Mouse (Mus musculus): Measurements from ENCODE around the gene Prkaa1. TPM values are rescaled to one million over a fixed set of nuclear protein-coding genes. Genes with fewer than 3 reads are reported as not detected.
A peak's percentile ranks its signal among the peaks of the same experiment; 100 is the strongest.

Prkaa1 gene
- total RNA-seq (2021), result 10 to 100 TPM; 11.5 to 11.6 TPM
- long read RNA-seq, experiment 1, full-length matches to known transcripts, result 3 of 5 reads
- long read RNA-seq, experiment 1, partial matches to known transcripts, result 0 of 5 reads
- long read RNA-seq, experiment 1, other reads (novel, unspliced or antisense), result 2 of 5 reads
- long read RNA-seq, experiment 2, full-length matches to known transcripts, result 6 of 11 reads
- long read RNA-seq, experiment 2, partial matches to known transcripts, result 0 of 11 reads
- long read RNA-seq, experiment 2, other reads (novel, unspliced or antisense), result 5 of 11 reads

DNA sequence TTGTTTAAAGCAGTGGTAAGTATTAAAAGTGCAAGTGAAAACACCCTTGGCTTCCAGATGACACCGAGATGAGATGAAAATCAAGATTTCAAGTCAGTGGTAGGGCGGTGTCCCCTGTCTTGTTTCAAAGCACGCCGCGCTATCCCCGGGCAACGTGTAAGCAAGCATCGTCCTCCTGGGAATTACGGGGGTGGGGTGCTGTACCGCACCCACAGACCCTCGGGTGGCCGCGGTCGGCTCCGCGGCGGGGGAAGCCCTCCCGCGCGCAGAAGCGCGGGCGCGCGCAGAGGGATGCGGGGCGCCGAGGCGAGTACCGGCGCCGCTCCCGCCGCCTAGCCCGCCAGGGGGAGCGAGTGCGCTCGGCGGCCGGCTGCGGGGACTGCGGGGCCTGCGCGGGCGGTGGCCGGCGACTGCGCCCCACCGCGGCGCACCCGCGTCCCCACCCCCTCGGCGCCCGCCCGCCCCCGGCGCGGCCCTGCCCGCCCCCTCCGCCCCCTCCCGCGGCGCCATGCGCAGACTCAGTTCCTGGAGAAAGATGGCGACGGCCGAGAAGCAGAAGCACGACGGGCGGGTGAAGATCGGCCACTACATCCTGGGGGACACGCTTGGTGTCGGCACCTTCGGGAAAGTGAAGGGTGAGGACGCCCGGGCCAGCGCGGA is at the start of gene Prkaa1:
Gene Prkaa1 (plus strand): TSS at position 501 of the 660 bp plus-strand sequence.
- no peak for DNase-seq

DNA sequence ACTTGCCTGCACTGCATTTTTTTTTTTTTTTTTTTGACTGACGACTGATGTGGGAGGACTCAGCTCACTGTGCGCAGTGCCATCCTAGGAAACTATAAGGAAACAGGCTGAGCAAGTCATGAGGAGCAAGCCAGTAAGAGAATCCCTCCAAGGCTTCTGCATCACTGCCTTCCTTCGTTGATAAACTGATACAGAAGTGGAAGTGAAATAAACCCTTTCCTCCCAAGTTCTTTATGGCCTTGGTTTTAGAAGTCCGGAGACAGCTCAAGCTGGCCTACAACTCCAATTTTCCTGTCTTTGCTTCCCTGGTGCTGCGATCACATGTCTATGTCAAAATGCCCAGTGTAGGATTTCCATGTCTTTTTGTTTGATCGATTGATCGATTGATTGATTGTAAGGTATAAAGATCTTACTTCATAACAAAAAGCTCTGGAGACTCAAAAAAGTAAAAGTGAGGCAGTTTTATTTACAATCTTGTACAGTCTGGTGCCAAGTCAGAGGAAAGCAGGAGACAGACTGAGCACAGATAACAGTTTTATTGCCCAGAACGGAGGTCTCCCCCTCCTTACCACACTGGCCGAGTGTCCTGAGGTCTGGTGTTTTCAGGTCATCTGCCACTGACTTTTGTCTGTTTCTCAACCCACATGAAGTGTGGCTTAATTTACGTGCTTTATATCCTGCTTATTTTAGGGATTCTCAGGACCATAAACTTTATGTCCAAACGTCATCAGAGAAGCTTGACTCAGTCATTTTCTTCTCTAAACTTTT is 47.9 kb upstream of the Prkaa1 start:
- DNase-seq, result no peak

DNA sequence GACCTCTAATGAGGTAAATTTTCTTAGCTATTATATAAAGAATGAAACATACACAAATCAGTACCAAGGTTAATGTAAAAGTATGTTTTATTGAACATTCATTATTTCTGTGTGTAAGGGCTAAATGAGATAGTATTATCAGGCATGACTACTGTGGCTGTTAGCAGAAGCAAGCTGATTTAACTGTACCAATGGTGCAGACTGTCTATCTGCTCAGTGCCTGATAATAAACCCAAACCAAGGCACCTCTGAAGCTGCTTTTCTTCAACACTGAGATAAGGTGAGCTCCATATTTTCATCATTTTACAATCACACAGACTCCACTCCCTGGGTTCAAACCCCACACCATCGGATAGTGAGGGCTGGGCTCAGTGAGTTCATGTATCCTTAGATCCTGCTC is 46.3 kb upstream of the Prkaa1 start:
- DNase-seq, result no peak

DNA sequence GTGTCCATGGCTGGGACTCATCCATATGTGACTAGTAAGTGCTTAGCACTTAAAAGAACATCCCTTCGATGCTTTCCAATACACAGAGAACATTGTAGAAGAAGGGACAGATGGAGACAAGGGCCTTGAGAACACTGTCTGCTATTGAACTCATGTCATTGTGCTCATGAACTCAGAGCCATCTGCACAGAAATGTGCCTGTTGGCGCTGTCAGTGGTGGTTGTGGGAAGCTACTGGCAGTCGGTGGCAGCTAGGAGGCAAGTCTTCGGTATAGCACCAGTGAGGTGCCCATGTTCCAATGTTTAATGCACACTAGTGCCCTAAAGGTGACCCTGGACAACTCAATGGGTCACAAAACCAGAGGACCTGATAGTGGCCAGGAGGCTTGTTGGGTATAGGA is 41.3 kb upstream of the Prkaa1 start:
- DNase-seq, result no peak

DNA sequence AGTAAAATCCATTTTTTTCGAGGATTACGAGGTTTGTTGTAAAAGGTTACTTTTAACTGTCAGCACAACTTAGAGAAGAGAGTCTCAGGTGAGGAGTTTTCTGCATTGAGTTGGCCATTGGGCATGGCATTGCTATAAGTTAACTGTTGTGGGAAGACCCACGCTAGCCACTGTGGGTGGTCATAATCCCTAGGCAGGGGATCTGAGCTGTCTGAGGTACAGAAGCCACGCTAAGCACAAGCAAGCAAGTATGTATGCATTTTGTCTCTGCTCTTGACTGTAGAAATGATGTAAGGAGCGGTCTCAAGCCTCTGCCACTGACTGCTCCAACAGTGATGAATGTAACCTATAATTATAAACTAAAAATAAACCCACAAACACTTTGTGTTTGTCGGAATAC is 37.8 kb upstream of the Prkaa1 start:
- no peak for DNase-seq

DNA sequence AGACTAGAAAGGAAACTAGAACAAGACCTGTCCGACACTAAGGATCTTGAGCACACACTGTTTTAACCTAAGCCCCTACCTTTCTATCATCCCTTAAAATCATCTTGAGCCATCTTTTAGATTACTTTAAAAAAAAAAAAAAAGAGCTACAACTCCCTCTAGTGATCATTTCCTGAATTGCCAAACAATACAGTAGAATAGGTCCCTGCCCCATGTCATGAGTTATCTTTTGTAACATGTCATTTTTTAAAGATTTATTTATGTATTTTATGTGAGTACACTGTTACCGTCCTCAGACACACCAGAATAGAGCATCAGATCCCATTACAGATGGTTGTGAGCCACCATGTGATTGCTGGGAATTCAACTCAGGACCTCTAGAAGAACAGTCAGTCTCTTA is 37.4 kb upstream of the Prkaa1 start:
- DNase-seq, result no peak

DNA sequence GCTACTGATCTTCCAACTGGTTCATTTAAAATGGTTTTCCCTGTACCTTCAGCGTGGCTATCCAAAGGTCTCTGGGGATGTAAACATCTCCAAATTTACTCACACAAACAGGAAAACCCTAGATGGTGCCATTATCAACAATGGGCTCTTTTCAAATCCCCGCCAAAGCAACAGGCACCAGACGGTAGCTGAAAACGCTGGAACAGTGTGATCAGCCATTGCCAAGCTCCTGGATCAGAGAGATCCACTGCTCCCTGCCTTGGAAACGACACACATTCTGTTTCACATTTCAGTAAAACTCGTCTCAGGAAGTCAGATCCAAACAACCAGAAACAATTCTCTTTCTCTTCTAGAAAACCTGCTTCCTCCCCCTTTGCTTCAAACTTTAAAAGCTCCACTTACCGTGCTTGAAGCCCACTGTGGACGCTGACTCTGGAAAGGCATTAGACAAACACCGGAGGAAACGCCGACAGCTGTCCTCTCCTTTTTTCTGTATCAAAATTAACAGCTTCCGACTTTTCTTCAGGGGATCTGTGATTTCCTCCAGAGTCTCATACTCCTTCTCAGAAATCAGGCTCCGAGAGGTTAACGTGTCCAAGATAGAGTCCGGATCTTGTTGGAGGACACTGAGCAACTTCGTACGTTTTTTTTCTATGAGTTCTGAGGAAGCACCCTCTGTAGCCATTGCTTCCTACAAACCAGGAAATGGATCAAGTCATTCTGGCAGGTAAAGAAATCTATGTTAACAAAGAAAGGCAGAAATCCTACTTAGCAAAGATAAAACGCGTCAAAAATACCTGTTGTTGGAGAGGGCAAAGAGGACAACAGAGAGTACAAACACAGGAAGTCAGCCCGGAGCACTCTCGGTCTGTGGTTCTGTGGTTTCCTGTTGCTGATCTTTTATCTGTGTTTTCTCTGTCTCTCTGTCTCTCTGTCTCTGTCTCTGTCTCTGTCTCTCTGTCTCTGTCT is 35.7 kb upstream of the Prkaa1 start, which contains the start of gene Card6:
Gene Card6 (minus strand): TSS at position 854 of the 969 bp plus-strand sequence.
- no peak for DNase-seq

DNA sequence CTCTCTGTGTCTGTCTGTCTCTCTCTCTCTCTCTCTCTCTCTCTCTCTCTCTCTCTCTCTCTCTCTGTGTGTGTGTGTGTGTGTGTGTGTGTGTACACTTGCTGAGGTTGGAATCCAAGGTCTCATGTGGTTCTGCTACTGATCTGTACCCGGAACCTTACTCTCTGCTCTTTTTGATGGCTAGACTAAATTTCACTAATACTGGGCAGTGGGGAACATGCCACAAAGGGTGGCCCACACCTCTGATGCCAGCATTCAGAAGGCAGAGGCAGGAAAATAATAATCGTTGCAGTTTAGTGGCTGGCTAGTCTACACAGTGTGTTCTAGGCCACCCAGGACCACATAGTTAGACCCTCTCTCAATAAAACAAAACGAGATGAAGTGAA is 35.0 kb upstream of the Prkaa1 start:
- DNase-seq, result no peak

DNA sequence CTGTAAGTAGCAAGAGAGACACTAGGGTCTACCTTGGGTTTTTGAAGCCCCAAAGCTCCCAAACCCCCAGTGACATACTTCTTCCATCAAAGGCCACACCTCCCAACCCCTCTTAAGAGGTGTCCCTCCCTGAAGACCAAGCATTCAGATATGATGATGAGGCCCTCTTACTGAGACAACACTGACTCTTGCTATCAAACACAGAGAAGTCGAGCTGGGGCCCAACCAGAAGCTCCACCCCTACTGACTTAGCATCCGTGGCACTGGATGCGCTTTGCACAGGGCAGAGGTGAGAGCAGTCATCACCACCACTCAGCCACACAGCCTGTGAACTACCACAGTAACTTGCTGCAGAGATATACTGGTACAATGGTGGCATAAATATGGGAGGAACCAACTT is 31.0 kb upstream of the Prkaa1 start:
- DNase-seq, result no peak

DNA sequence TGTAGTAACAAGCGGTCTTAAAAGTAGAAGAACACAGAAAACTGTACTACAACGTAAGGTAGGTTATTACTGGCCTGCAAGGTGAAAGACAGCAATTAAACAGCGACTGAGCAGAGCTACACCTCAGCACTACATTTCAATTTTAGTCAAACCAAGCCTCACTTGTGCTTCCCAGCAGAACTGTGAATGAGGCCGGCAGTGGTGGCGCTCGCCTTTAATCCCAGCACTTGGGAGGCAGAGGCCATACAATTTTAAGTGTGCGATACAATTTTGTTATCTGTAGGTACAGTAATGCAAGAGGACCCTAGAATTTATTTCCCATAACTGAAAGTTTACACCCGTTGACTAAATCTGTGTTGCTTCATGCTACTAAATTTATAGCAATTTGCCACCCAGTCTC is 28.5 kb upstream of the Prkaa1 start:
- DNase-seq, result no peak

DNA sequence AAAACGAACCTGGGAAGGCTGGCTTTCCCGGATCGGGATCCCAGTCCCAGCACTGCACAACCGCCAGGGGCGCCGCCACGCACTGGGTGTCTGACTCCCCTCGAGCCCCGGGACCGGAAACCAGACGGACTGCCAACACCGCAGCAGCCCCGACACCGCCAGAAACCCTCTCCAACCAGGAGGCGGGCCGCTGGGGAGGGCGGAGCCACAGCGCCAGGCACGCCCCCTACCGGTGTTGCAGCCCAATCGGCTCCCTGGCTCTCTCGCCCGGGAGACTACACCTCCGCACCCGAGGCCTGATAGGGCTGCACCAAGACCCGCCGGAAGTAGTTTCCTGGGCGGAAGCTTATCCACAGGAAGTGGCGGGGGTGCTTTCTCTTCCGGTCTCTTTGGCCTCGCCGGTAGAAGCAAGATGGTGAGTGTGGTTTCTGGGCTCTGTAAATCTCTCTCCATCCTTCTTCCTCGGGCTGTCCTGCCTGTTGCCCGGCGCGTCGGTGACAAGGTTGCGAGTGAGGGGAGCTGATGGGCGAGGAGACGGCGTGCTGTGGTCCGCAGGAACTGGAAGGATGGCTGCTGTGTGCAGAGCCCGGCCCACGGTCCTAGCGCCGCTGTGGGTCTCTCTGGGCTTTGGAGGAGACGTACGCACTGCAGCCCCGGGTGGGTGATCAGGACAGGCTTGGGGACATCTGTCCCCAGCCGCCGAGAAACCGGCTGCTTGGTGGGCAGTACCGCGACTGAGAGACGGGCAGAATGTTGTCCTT is 27.2 kb upstream of the Prkaa1 start, which contains the start of gene Rpl37:
Gene Rpl37 (plus strand): TSS at position 376 of the 761 bp plus-strand sequence.
- peak; percentile 100 for DNase-seq

DNA sequence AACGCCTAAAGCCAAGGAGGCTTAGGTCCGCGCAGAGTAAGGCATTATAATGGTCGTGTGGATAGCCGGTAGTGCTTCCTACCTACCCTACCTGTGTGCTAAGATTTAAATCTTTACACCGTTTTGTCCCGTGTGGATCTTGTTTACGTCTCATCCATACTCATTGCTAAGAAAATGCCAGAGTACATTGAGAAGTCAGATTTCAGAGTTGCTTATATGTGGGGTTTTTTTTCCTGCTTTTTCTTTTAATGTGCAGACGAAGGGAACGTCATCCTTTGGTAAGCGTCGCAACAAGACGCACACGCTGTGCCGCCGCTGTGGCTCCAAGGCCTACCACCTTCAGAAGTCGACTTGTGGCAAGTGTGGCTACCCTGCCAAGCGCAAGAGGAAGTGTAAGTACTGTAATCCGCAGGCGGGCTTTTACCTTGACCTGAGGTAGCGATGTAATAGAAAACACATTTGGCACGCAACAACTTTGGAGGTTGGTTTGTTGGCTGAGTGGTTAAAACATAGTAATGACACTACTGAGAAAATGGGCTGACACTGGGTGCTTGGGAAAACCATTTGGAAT is 26.5 kb upstream of the Prkaa1 start:
- no peak for DNase-seq

DNA sequence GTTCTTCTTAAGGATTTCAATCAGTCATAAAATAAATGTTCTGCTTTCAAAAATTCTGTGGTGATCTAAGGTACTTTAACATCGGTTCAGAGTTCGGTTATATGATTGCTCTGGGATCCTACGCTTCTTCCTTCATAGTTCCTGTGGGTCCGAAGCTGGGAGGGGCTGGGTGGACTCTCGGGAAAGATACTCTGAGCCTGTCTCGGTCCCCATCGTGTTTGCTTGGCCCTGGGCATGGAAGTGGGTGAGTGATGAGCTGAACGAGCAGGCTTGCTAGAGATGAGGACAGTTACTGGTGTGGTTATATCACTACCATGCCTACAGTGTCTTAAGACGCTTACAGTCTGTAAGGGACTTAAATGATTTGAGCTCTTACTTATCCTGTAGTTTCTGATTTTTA is 25.0 kb upstream of the Prkaa1 start:
- no peak for DNase-seq

DNA sequence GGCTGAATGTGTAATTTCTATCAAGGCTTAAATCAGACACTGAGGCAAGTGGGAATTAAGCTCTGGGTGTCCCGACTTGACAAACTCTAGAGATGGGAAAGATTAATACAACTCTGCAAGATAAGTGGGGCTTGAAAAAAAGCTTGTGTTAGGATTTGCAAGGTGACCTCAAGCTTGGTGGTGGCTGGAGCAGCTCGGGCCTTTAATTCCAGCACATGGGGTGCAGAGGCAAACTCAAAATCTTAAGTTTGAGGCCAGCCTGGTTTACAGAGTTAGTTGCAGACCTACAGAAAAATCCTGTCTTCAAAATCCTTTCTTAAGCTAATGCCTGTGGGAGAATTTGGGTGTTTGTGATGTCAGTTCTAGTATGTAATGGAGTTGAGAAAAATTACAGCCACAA is 24.5 kb upstream of the Prkaa1 start:
- no peak for DNase-seq

DNA sequence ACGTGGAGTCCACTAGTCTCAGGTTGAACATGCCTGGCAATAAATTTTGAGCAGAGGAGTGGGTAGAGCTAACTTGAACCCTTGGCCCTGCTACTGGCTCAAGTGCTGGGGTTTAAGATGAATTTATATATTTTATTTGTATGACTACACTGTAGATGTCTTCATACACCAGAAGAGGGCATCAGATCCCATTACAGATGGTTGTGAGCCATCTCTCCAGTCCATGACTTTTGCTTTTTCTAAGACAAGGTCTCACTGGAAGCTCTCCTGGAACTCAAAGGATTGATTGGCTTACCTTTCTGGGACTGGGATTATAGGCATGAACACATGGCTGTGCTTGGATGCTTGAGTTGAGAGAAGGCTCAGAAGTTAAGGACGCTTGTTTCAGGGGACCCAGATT is 24.0 kb upstream of the Prkaa1 start:
- DNase-seq, result no peak

DNA sequence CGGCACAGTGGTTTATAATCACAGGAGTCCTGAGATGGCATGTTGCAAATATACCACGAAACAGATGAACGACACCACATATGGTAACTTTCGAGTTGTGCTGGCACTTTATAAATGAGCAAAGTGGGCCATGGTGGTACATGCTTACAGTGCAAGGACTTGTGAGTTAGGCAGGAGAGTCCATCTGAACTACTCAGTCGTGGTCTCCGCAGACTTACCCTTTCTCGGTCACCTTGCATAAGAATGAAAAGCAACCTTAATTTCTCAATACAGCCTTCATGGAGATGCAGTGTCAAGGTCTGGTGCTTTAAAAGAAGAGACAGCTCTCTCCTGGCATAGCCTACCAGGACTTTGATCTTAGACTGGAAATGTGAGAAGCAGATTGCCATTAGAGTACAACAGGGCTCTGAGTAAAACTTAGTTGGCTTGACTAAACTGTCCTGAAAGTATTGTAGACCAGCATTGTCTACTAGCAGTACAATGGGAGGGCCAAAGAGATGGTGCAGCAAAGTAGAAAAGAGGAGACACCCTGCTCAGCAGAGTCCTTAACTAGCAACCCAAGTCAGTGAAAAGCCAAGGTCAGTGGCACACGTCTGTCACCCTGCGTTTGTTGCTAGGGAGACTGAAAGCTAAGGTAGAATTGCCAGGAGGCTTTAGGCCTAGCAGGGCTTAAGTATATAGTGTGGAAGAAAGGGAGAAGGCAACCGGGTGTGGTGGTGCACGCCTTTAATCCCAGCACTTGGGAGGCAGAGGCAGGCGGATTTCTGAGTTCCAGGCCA is 21.9 kb upstream of the Prkaa1 start:
- DNase-seq, result no peak

DNA sequence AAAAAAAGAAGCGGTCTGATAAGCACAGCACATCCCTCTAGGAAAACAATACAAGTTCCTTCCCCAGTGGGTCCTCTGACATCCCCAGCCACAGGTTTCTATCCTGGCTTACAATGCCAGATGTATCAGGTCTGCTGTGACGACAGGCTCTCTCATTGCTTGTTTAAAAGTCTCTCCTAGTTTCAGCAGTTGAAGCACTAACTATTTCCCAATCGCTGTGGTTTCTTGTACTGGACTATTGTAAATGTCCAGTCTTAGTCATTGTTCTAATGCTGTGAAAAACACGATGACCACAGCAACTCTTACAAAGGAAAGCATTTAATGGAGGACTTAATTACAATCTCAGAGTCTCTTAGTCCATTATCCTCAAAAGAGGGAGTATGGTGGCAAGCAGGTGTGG is 17.2 kb upstream of the Prkaa1 start:
- no peak for DNase-seq

DNA sequence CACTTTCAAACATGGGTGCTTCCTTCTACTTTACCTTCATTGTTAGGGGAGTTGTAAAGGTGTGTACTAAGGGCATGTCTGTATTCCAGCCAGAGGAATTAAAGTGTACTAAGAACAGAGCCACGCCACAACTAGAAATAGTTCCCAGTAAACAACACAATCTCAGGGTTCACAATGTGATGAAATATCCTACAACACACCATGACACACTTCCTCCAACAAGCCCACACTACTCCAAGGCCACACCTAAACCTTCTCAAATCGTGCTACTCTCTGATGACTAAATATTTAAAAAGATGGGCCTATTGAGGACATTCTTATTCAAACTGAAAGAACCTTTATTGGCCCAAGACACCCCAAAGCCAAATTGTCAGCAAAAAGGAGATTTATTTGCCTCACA is 16.2 kb upstream of the Prkaa1 start:
- no peak for DNase-seq

DNA sequence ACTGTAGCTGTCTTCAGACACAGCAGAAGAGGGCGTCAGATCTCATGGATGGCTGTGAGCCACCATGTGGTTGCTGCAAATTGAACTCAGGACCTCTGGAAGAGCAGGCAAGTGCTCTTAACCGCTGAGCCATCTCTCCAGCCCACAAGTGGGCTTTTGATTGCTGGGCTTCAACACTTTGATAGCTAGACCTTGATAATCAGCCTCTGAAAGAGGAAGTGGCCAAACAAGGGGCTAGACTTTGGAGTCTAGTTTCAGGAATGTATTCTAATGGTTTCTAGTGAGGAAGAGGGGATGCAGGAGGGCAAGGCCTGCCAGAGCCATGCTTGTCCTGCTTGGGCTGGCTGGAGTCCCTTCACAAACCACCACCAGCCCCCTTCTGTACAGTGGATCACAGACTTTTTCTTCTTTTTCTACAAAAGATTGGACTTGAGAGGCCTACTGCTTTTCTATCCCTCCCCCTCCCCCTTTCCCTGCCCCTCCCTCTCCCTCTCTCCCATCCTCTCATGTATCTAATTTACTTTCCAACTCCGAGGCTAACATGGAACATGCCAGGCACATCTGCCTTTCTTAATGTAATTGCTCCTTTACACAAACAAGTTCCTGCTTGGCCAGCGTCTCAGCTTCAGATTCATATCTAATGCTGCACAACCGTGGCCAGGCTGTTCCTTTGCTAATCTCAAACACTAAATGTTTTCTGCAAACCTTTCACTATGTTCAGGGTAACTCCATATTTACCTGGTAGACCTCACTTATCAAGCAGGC is 15.3 kb upstream of the Prkaa1 start:
- DNase-seq, result no peak
